Mouse (Mus musculus): Measurements from ENCODE around the gene Cdh23. TPM values are rescaled to one million over a fixed set of nuclear protein-coding genes. Genes with fewer than 3 reads are reported as not detected.

Gene Cdh23
- polyA plus RNA-seq, 1 experiment, result 2.1 TPM

GRCm38 (mm10) chr10:60280353-60280752 lies 415.9 kb downstream of the Cdh23 start:
- TF ChIP-seq USF1 (IDR thresholded peaks at IDR 0.05; ENCODE audit: low read depth) (no peak), MAX (IDR thresholded peaks at IDR 0.05; ENCODE audit: low read depth) (no peak), TCF3 (IDR thresholded peaks at IDR 0.05; ENCODE audit: insufficient read length, low read depth) (no peak), E2F4 (IDR thresholded peaks at IDR 0.05; ENCODE audit: insufficient read depth) (no peak), CEBPB (IDR thresholded peaks at IDR 0.05; ENCODE audit: insufficient read depth, poor library complexity, severe bottlenecking) (no peak), POLR2AphosphoS2 (IDR thresholded peaks at IDR 0.05; ENCODE audit: insufficient read length, low read depth) (no peak), TCF12 (IDR thresholded peaks at IDR 0.05; ENCODE audit: insufficient read depth, poor library complexity, severe bottlenecking) (no peak), MYOG (IDR thresholded peaks at IDR 0.05; ENCODE audit: control insufficient read depth in 1 of 3, insufficient read depth in 1 of 3, insufficient read length in 2 of 3, low read depth in 2 of 3) (no peak), SRF (IDR thresholded peaks at IDR 0.05; ENCODE audit: control insufficient read depth, insufficient read length, low read depth) (no peak), POLR2A (IDR thresholded peaks at IDR 0.05; ENCODE audit: insufficient read length, low read depth) (no peak), MYOD1 (IDR thresholded peaks at IDR 0.05; ENCODE audit: control insufficient read depth in 1 of 3, insufficient read length in 2 of 3, low read depth in 2 of 3) (no peak), REST (IDR thresholded peaks at IDR 0.05; ENCODE audit: insufficient read depth, insufficient read length) (no peak)
- Histone ChIP-seq H3ac (ENCODE audit: control insufficient read depth, insufficient read length) (no peak overlapping the region), H3K79me2 (ENCODE audit: control insufficient read depth, insufficient read depth) (peaks cover 78% of the 10 kb centered on the region), H3K36me3 (ENCODE audit: control insufficient read depth, insufficient read depth) (no peaks in the 10 kb centered on the region), H3K4me3 (peak overlapping the region; percentile 97), H3K4me2 (ENCODE audit: low read depth) (peak overlapping the region; percentile 91), H3K27me3 (ENCODE audit: control insufficient read depth, insufficient read depth, insufficient read length) (no peaks in the 10 kb centered on the region)

GRCm38 (mm10) chr10:60279941-60280301 lies 416.4 kb downstream of the Cdh23 start:
- Histone ChIP-seq H3K79me2 (ENCODE audit: control insufficient read depth, insufficient read depth) (peaks cover 74% of the 10 kb centered on the region), H3K27me3 (ENCODE audit: control insufficient read depth, insufficient read depth, insufficient read length) (no peaks in the 10 kb centered on the region), H3ac (ENCODE audit: control insufficient read depth, insufficient read length) (no peak overlapping the region), H3K4me3 (peak overlapping the region; percentile 97), H3K36me3 (ENCODE audit: control insufficient read depth, insufficient read depth) (no peaks in the 10 kb centered on the region), H3K4me2 (ENCODE audit: low read depth) (peak overlapping the region; percentile 91)
- TF ChIP-seq CEBPB (IDR thresholded peaks at IDR 0.05; ENCODE audit: insufficient read depth, poor library complexity, severe bottlenecking) (no peak), E2F4 (IDR thresholded peaks at IDR 0.05; ENCODE audit: insufficient read depth) (no peak), SRF (IDR thresholded peaks at IDR 0.05; ENCODE audit: control insufficient read depth, insufficient read length, low read depth) (no peak), POLR2AphosphoS2 (IDR thresholded peaks at IDR 0.05; ENCODE audit: insufficient read length, low read depth) (peak; percentile 14), USF1 (IDR thresholded peaks at IDR 0.05; ENCODE audit: low read depth) (no peak), POLR2A (IDR thresholded peaks at IDR 0.05; ENCODE audit: insufficient read length, low read depth) (no peak), TCF12 (IDR thresholded peaks at IDR 0.05; ENCODE audit: insufficient read depth, poor library complexity, severe bottlenecking) (no peak)

- TF ChIP-seq TCF3 (IDR thresholded peaks at IDR 0.05; ENCODE audit: insufficient read length, low read depth) (no peak), POLR2AphosphoS2 (IDR thresholded peaks at IDR 0.05; ENCODE audit: insufficient read length, low read depth) (peak; percentile 10), TCF12 (IDR thresholded peaks at IDR 0.05; ENCODE audit: insufficient read depth, poor library complexity, severe bottlenecking) (no peak), POLR2A (IDR thresholded peaks at IDR 0.05; ENCODE audit: insufficient read length, low read depth) (peak; percentile 27)
- H3K4me2 ChIP-seq (ENCODE audit: low read depth), result peak overlapping the region; percentile 91
- H3K27me3 ChIP-seq (ENCODE audit: control insufficient read depth, insufficient read depth, insufficient read length), result no peaks in the 10 kb centered on the region
- no peak overlapping the region for H3ac ChIP-seq (ENCODE audit: control insufficient read depth, insufficient read length)
- peak overlapping the region; percentile 97 for H3K4me3 ChIP-seq
- no peaks in the 10 kb centered on the region for H3K36me3 ChIP-seq (ENCODE audit: control insufficient read depth, insufficient read depth)
- H3K79me2 ChIP-seq (ENCODE audit: control insufficient read depth, insufficient read depth), result peaks cover 69% of the 10 kb centered on the region
Measured at GRCm38 (mm10) chr10:60279290-60279940, 416.9 kb downstream of the Cdh23 start.

GRCm38 (mm10) chr10:60278786-60279185 lies 417.5 kb downstream of the Cdh23 start:
- peak overlapping the region; percentile 91 for H3K4me2 ChIP-seq (ENCODE audit: low read depth)
- no peak for TF ChIP-seq POLR2A (IDR thresholded peaks at IDR 0.05; ENCODE audit: insufficient read length, low read depth)
- no peak overlapping the region for H3ac ChIP-seq (ENCODE audit: control insufficient read depth, insufficient read length)
- no peaks in the 10 kb centered on the region for H3K36me3 ChIP-seq (ENCODE audit: control insufficient read depth, insufficient read depth)
- peak overlapping the region; percentile 97 for H3K4me3 ChIP-seq
- H3K27me3 ChIP-seq (ENCODE audit: control insufficient read depth, insufficient read depth, insufficient read length), result no peaks in the 10 kb centered on the region
- H3K79me2 ChIP-seq (ENCODE audit: control insufficient read depth, insufficient read depth), result peaks cover 63% of the 10 kb centered on the region

GRCm38 (mm10) chr10:60278006-60278399 lies 418.3 kb downstream of the Cdh23 start:
- H3K79me2 ChIP-seq (ENCODE audit: control insufficient read depth, insufficient read depth), result peaks cover 55% of the 10 kb centered on the region
- H3K27me3 ChIP-seq (ENCODE audit: control insufficient read depth, insufficient read depth, insufficient read length), result no peaks in the 10 kb centered on the region
- peak overlapping the region; percentile 91 for H3K4me2 ChIP-seq (ENCODE audit: low read depth)
- no peaks in the 10 kb centered on the region for H3K36me3 ChIP-seq (ENCODE audit: control insufficient read depth, insufficient read depth)
- TF ChIP-seq E2F4 (IDR thresholded peaks at IDR 0.05; ENCODE audit: insufficient read depth) (no peak), REST (IDR thresholded peaks at IDR 0.05; ENCODE audit: insufficient read depth, insufficient read length) (no peak), MYOG (IDR thresholded peaks at IDR 0.05; ENCODE audit: control insufficient read depth in 1 of 3, insufficient read depth in 1 of 3, insufficient read length in 2 of 3, low read depth in 2 of 3) (no peak), MYOD1 (IDR thresholded peaks at IDR 0.05; ENCODE audit: control insufficient read depth in 1 of 3, insufficient read length in 2 of 3, low read depth in 2 of 3) (no peak), TCF3 (IDR thresholded peaks at IDR 0.05; ENCODE audit: insufficient read length, low read depth) (no peak), POLR2A (IDR thresholded peaks at IDR 0.05; ENCODE audit: insufficient read length, low read depth) (no peak), TCF12 (IDR thresholded peaks at IDR 0.05; ENCODE audit: insufficient read depth, poor library complexity, severe bottlenecking) (no peak), USF1 (IDR thresholded peaks at IDR 0.05; ENCODE audit: low read depth) (no peak), SRF (IDR thresholded peaks at IDR 0.05; ENCODE audit: control insufficient read depth, insufficient read length, low read depth) (no peak), MAX (IDR thresholded peaks at IDR 0.05; ENCODE audit: low read depth) (no peak)
- peak overlapping the region; percentile 97 for H3K4me3 ChIP-seq
- peak overlapping the region; percentile 31 for H3ac ChIP-seq (ENCODE audit: control insufficient read depth, insufficient read length)

Measured in myocyte (in vitro differentiated cells).